Mouse (Mus musculus) monocyte, adult 5-6 weeks (primary cell): ENCODE results near the gene Rims4. TPM values are rescaled to one million over a fixed set of nuclear protein-coding genes. Genes with fewer than 3 reads are reported as not detected.

Experiments used
- ATAC-seq: fragments of 153-309, 156-312 bp; replicated peaks from 2 replicates; pipeline ENCODE4 v1.8.0; 2017; ENCODE audit warnings: mild to moderate bottlenecking; ENCODE audit not compliant: low TSS enrichment, insufficient number of reproducible peaks, severe bottlenecking, poor library complexity, low FRiP score
- total RNA-seq: library from RNA; stranded (forward); fragments of 200-1000, 200-491, 200-594 nt; gene quantifications from 3 replicates; pipeline ENCODE4 v1.2.3, GENCODE M21; 2017

Gene Rims4
- total RNA-seq, 1 experiment from 2014 or later, result not detected

DNA sequence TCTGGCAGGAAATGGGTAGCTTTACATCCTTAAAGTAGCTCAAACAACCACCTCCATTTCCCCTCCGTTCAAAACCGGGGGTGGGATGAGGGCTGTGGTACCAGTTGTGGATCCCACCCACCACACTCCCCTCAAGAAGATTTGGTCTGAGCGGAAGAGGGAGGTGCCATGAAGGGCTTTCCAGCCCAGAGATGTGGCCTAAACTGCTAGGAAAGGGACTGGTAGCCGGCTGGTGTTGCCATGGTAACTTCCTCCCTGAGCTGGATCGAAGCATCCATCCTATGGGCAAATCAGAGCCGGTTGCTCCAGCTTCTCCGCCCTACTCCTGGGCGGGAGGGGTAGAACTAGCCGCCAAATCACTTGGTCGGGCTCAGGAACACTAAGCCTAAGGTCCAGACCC is 4.4 kb downstream of the Rims4 start:
- ATAC-seq, result no peak

GRCm38 (mm10) chr2:163913704-163914103 is 4.8 kb downstream of the Rims4 start:
- ATAC-seq, result no peak

- ATAC-seq, result no peak
These were observed 6.5 kb downstream of the Rims4 start for GRCm38 (mm10) chr2:163911826-163912444.

- ATAC-seq, result no peak
These were observed 8.9 kb downstream of the Rims4 start for GRCm38 (mm10) chr2:163909604-163910003.

- no peak for ATAC-seq
These were observed 11.4 kb downstream of the Rims4 start for GRCm38 (mm10) chr2:163907131-163907530.

GRCm38 (mm10) chr2:163904323-163904722 is 14.2 kb downstream of the Rims4 start:
- no peak for ATAC-seq

DNA sequence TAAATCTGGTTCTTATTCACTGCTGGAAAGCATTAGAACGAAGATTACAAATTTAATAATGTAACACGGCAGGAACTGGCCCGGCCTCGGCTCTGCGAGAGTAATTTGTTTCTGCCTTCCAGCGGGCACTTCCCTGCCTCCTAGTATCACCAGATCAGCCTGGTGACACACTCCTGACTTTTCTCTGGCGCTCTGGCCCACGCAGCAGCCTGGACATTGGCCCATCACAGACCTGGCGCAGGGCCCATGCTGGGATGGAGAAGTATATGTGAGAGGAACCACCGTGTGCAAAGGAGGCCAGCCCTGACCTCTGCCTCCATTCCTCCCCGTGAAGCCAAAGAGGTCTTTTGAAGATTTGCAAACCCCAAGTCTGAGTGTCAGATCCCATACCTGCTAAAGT is 15.0 kb downstream of the Rims4 start:
- ATAC-seq, result no peak

GRCm38 (mm10) chr2:163902448-163902847 is 16.0 kb downstream of the Rims4 start:
- ATAC-seq, result no peak

GRCm38 (mm10) chr2:163901043-163901442 is 17.4 kb downstream of the Rims4 start:
- no peak for ATAC-seq

DNA sequence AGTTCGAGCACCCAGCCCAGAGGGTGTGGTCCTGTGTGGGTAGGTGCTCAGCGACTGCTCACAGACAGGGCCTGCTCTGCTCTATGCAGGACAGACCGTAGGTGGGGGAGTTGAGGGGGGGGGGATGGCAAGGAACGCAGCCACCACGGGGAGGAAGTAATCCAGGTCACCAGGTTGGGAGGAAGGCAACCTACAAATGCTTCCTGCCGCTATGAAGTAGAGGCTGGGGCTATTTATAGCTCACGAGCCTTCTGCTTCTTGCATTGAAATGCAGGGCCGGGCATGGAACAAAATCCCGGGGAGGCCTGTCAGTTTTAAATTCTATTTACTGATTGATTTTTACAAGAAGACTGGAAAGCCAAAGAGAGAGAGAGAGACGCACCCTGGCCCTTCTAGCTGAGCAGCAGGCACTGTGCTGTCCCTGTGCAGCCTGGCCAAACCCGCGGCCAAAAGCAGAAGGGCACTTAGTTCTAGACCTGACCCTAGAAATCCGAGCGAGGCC is 18.5 kb downstream of the Rims4 start:
- ATAC-seq, result no peak

DNA sequence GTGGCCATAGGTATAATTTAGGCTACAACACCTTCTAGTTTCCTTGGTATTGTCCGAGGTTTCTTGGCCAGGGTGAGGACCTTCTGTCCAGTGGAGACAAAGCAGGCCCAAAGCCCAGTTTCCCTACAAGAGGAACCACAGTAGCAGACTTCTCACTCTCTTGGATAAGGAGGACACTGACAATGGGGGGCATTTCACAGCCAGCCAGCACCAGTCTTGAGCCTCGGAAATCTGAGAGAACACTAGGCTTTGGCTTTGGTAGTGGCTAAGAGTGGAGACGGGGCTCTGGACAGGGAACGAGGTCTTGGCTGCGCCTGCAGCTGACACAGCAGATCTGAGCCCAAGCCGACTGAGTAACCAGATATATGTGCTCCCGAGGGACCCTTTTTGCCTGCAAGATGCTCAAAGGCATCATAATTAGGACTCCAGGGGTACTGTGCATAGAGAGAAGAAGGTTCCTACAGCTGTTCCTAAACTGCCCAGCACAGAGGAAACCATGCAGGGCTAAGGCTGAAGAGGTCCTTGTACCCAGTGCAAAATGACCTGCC is 20.4 kb downstream of the Rims4 start:
- ATAC-seq, result no peak

DNA sequence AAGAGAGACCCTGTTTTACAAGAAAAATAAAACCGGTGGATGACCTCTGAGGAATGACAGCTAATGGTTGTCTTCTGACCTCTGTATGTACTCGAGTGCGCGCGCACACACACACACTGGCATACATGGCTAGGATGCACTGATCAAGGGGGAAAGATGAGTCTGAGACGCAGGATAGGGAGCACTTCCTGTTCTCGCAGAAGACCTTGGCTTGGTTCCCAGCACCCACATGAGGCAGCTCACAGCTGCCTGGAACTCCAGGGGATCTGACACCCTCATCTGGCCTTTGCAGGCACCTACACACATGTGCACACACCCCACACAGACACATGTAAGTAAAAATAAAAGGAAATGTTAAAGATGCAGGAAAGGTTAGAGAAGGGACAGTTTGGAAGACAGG is 21.5 kb downstream of the Rims4 start:
- ATAC-seq, result no peak

DNA sequence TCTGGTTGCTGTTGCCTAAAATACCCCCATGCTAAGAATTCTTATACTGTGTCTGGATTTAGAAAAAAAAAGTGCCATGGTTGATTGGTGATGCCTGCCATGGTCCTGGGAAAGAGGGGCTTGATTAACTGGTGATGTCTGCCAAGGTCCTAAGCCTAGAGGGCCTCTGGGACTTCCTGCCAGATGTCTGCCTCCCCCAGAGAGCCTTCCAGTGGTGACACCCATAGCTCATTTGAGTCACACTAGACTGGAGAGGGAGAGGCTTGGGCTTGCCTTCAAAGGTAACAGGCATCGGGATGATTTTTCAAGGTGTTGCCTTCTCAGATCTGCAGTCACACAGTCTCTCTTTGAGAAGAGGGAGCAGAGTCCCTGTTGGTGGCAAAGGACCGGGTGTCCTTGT is 23.3 kb downstream of the Rims4 start:
- no peak for ATAC-seq

- no peak for ATAC-seq
These were observed 24.8 kb downstream of the Rims4 start for GRCm38 (mm10) chr2:163893446-163894370.

- no peak for ATAC-seq
These were observed 27.2 kb downstream of the Rims4 start for GRCm38 (mm10) chr2:163891271-163891670.

- no peak for ATAC-seq
These were observed 27.9 kb downstream of the Rims4 start for GRCm38 (mm10) chr2:163890586-163890985.

DNA sequence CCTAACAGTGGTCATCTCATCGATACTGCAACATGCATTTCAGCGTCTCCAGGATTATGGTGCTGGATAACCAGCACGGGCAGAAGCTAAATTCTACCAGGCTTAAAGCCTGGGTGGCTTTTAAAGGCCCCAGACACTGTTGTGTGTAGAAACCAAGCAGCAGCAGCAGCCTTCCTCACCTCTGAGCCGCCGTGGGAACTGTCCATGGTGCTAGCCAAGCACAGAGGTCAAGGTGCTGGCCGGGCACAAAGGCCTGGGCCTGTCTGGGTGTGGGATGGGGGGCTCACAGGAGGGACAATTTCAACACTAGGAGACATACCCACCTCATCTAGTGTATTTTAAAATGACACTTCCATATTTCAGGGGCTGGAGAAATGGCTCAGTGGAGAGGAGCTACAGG is 29.1 kb downstream of the Rims4 start:
- ATAC-seq, result no peak

- no peak for ATAC-seq
These were observed 35.4 kb downstream of the Rims4 start for GRCm38 (mm10) chr2:163882859-163883652.

DNA sequence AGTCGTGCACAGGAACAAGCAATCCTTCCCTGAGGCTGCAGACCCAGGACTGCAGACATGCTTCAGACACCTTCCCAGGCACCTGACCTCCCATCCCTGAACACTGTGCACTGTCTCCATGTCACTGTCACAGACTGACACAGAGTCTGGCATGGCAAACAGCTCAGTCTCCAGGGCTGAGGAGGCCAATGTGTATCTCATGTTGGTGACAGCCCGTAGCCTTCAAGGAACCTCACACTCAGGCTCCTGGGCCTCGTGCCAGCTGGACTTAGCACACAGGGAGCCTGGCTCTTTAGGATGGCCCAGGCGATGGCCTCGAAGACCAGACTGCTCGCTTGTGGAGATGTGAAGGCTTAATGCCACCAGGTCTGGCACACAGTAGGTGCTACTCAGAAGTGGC is 37.6 kb downstream of the Rims4 start:
- no peak for ATAC-seq
